Mouse (Mus musculus): ENCODE measurements around the gene Exoc2. TPM values are rescaled to one million over a fixed set of nuclear protein-coding genes. Genes with fewer than 3 reads are reported as not detected.
A peak's percentile ranks its signal among the peaks of the same experiment; 100 is the strongest.

Gene Exoc2
- polyA plus RNA-seq, 1 experiment from 2014 or later = 26.4 TPM

- H3K36me3 ChIP-seq = no peaks in the 10 kb centered on the region
- 88% methylated on average over 2 of the region's 2 CpGs for WGBS
- peaks cover 6% of the 10 kb centered on the region; the same call in 1 of the 2 replicates for H3K4me1 ChIP-seq
- DNase-seq (ENCODE audit: low spot score) = no peak
- H3K9me3 ChIP-seq = no peaks in the 10 kb centered on the region
- peaks cover 17% of the 10 kb centered on the region for H3K27me3 ChIP-seq (ENCODE audit: insufficient read depth, poor library complexity, severe bottlenecking)
- H3K27ac ChIP-seq = no peak overlapping the region
- H3K4me3 ChIP-seq = no peak overlapping the region
Measured at GRCm38 (mm10) chr13:30987686-30988085, 13.8 kb upstream of the Exoc2 start.

GRCm38 (mm10) chr13:30986934-30987455 lies 13.1 kb upstream of the Exoc2 start:
- H3K4me1 ChIP-seq = peaks cover 6% of the 10 kb centered on the region; the same call in 1 of the 2 replicates
- no peak overlapping the region for H3K27ac ChIP-seq
- H3K9me3 ChIP-seq = no peaks in the 10 kb centered on the region
- peaks cover 16% of the 10 kb centered on the region for H3K27me3 ChIP-seq (ENCODE audit: insufficient read depth, poor library complexity, severe bottlenecking)
- no peak for DNase-seq (ENCODE audit: low spot score)
- 70% methylated on average over 10 of the region's 10 CpGs for WGBS
- no peaks in the 10 kb centered on the region for H3K36me3 ChIP-seq
- H3K4me3 ChIP-seq = no peak overlapping the region

- Histone ChIP-seq H3K27ac (peak overlapping the region; percentile 60), H3K4me3 (peak overlapping the region; percentile 55), H3K27me3 (ENCODE audit: insufficient read depth, poor library complexity, severe bottlenecking) (peaks cover 11% of the 10 kb centered on the region), H3K9me3 (no peaks in the 10 kb centered on the region), H3K4me1 (peaks cover 6% of the 10 kb centered on the region; the same call in 1 of the 2 replicates), H3K36me3 (no peaks in the 10 kb centered on the region)
- no peak for DNase-seq (ENCODE audit: low spot score)
- WGBS = 7% methylated on average over 27 of the region's 27 CpGs
Measured at GRCm38 (mm10) chr13:30985598-30986466, 11.9 kb upstream of the Exoc2 start.

- Histone ChIP-seq H3K9me3 (no peaks in the 10 kb centered on the region), H3K4me1 (peaks cover 6% of the 10 kb centered on the region; the same call in 1 of the 2 replicates), H3K4me3 (peak overlapping the region; percentile 55), H3K36me3 (no peaks in the 10 kb centered on the region), H3K27me3 (ENCODE audit: insufficient read depth, poor library complexity, severe bottlenecking) (peaks cover 11% of the 10 kb centered on the region), H3K27ac (peak overlapping the region; percentile 60)
- no peak for DNase-seq (ENCODE audit: low spot score)
- 19% methylated on average over 13 of the region's 13 CpGs for WGBS
Measured at GRCm38 (mm10) chr13:30985275-30985597, 11.3 kb upstream of the Exoc2 start.

- 58% methylated on average over 1 of the region's 1 CpGs for WGBS
- Histone ChIP-seq H3K36me3 (no peaks in the 10 kb centered on the region), H3K27me3 (ENCODE audit: insufficient read depth, poor library complexity, severe bottlenecking) (peaks cover 3% of the 10 kb centered on the region; the same call in 1 of the 2 replicates), H3K4me3 (no peak overlapping the region), H3K4me1 (peaks cover 6% of the 10 kb centered on the region; the same call in 1 of the 2 replicates), H3K27ac (no peak overlapping the region), H3K9me3 (no peaks in the 10 kb centered on the region)
- no peak for DNase-seq (ENCODE audit: low spot score)
Measured at GRCm38 (mm10) chr13:30981666-30982065, 7.8 kb upstream of the Exoc2 start.

- DNase-seq (ENCODE audit: low spot score) = no peak
- Histone ChIP-seq H3K4me3 (no peak overlapping the region), H3K27me3 (ENCODE audit: insufficient read depth, poor library complexity, severe bottlenecking) (no peaks in the 10 kb centered on the region), H3K36me3 (no peaks in the 10 kb centered on the region), H3K9me3 (no peaks in the 10 kb centered on the region), H3K4me1 (peaks cover 5% of the 10 kb centered on the region; the same call in 1 of the 2 replicates), H3K27ac (no peak overlapping the region)
- WGBS = 78% methylated on average over 4 of the region's 4 CpGs
Measured at GRCm38 (mm10) chr13:30978224-30978623, 4.3 kb upstream of the Exoc2 start.

GRCm38 (mm10) chr13:30976536-30977084 lies 2.7 kb upstream of the Exoc2 start:
- Histone ChIP-seq H3K27me3 (ENCODE audit: insufficient read depth, poor library complexity, severe bottlenecking) (no peaks in the 10 kb centered on the region), H3K9me3 (no peaks in the 10 kb centered on the region), H3K36me3 (no peaks in the 10 kb centered on the region), H3K4me1 (peaks cover 8% of the 10 kb centered on the region; the same call in 1 of the 2 replicates), H3K4me3 (no peak overlapping the region), H3K27ac (no peak overlapping the region)
- WGBS = 54% methylated on average over 8 of the region's 8 CpGs
- DNase-seq (ENCODE audit: low spot score) = no peak

GRCm38 (mm10) chr13:30974247-30974630 lies 346 bp upstream of the Exoc2 start:
- peak overlapping the region; percentile 94 for H3K27ac ChIP-seq

GRCm38 (mm10) chr13:30972102-30972501 lies 1.8 kb downstream of the Exoc2 start:
- H3K36me3 ChIP-seq = no peaks in the 10 kb centered on the region
- no peak for DNase-seq (ENCODE audit: low spot score)
- H3K27ac ChIP-seq = no peak overlapping the region
- no peaks in the 10 kb centered on the region for H3K9me3 ChIP-seq
- H3K4me1 ChIP-seq = peaks cover 22% of the 10 kb centered on the region
- H3K4me3 ChIP-seq = no peak overlapping the region
- H3K27me3 ChIP-seq (ENCODE audit: insufficient read depth, poor library complexity, severe bottlenecking) = no peaks in the 10 kb centered on the region
- 79% methylated on average over 2 of the region's 2 CpGs for WGBS

More at GRCm38 (mm10) chr13:30974247-30974630, 346 bp upstream of the Exoc2 start:
- Histone ChIP-seq H3K36me3 (no peaks in the 10 kb centered on the region), H3K27me3 (ENCODE audit: insufficient read depth, poor library complexity, severe bottlenecking) (no peaks in the 10 kb centered on the region), H3K4me3 (peak overlapping the region; percentile 82), H3K9me3 (no peaks in the 10 kb centered on the region), H3K4me1 (peaks cover 10% of the 10 kb centered on the region)
- 21% methylated on average over 5 of the region's 5 CpGs for WGBS
- DNase-seq (ENCODE audit: low spot score) = no peak

GRCm38 (mm10) chr13:30971047-30971446 lies 2.8 kb downstream of the Exoc2 start:
- Histone ChIP-seq H3K36me3 (no peaks in the 10 kb centered on the region), H3K4me1 (peaks cover 31% of the 10 kb centered on the region), H3K27me3 (ENCODE audit: insufficient read depth, poor library complexity, severe bottlenecking) (no peaks in the 10 kb centered on the region), H3K4me3 (no peak overlapping the region), H3K27ac (no peak overlapping the region), H3K9me3 (no peaks in the 10 kb centered on the region)
- 81% methylated on average over 3 of the region's 3 CpGs for WGBS
- DNase-seq (ENCODE audit: low spot score) = no peak

- Histone ChIP-seq H3K27ac (no peak overlapping the region), H3K4me3 (no peak overlapping the region), H3K27me3 (ENCODE audit: insufficient read depth, poor library complexity, severe bottlenecking) (no peaks in the 10 kb centered on the region), H3K9me3 (no peaks in the 10 kb centered on the region), H3K36me3 (no peaks in the 10 kb centered on the region), H3K4me1 (peaks cover 29% of the 10 kb centered on the region)
- WGBS = 67% methylated on average over 4 of the region's 4 CpGs
- DNase-seq (ENCODE audit: low spot score) = no peak
Measured at GRCm38 (mm10) chr13:30968311-30968710, 5.6 kb downstream of the Exoc2 start.

- 11% methylated on average over 10 of the region's 10 CpGs for WGBS
- Histone ChIP-seq H3K4me3 (peak overlapping the region; percentile 42), H3K27ac (no peak overlapping the region), H3K27me3 (ENCODE audit: insufficient read depth, poor library complexity, severe bottlenecking) (no peaks in the 10 kb centered on the region), H3K9me3 (no peaks in the 10 kb centered on the region), H3K36me3 (no peaks in the 10 kb centered on the region), H3K4me1 (peaks cover 25% of the 10 kb centered on the region)
- no peak for DNase-seq (ENCODE audit: low spot score)
Measured at GRCm38 (mm10) chr13:30966507-30966911, 7.4 kb downstream of the Exoc2 start.

GRCm38 (mm10) chr13:30961932-30962331 lies 12.0 kb downstream of the Exoc2 start:
- WGBS = 49% methylated on average over 2 of the region's 2 CpGs
- no peak overlapping the region for H3K27ac ChIP-seq
- H3K9me3 ChIP-seq = no peaks in the 10 kb centered on the region
- H3K4me1 ChIP-seq = peaks cover 11% of the 10 kb centered on the region
- no peak overlapping the region for H3K4me3 ChIP-seq
- no peaks in the 10 kb centered on the region for H3K36me3 ChIP-seq
- H3K27me3 ChIP-seq (ENCODE audit: insufficient read depth, poor library complexity, severe bottlenecking) = no peaks in the 10 kb centered on the region
- DNase-seq (ENCODE audit: low spot score) = no peak
